Mouse (Mus musculus) retina, postnatal 7 days (tissue): ENCODE data around the gene Ghr.

Experiments used
- DNase-seq: peaks from one replicate; pipeline ENCODE4 v3.0.0-alpha.2; 2012; ENCODE audit warnings: low read depth, low spot score

The Ghr gene

GRCm38 (mm10) chr15:3536309-3536900 is 46.9 kb downstream of the Ghr start:
- no peak for DNase-seq

GRCm38 (mm10) chr15:3514027-3514426 is 69.3 kb downstream of the Ghr start:
- no peak for DNase-seq

GRCm38 (mm10) chr15:3512380-3512779 is 70.9 kb downstream of the Ghr start:
- DNase-seq = no peak

- DNase-seq = no peak
Measured at GRCm38 (mm10) chr15:3511639-3512171, 71.6 kb downstream of the Ghr start.

- no peak for DNase-seq
Measured at GRCm38 (mm10) chr15:3509089-3509488, 74.2 kb downstream of the Ghr start.

- DNase-seq = no peak
Measured at GRCm38 (mm10) chr15:3507329-3507728, 76.0 kb downstream of the Ghr start.

- no peak for DNase-seq
Measured at GRCm38 (mm10) chr15:3504700-3505099, 78.6 kb downstream of the Ghr start.

- no peak for DNase-seq
Measured at GRCm38 (mm10) chr15:3501683-3502082, 81.6 kb downstream of the Ghr start.

- DNase-seq = no peak
Measured at GRCm38 (mm10) chr15:3499020-3499419, 84.3 kb downstream of the Ghr start.

- no peak for DNase-seq
Measured at GRCm38 (mm10) chr15:3497946-3498580, 85.2 kb downstream of the Ghr start.

GRCm38 (mm10) chr15:3490868-3491267 is 92.4 kb downstream of the Ghr start:
- DNase-seq = no peak

GRCm38 (mm10) chr15:3490011-3490410 is 93.3 kb downstream of the Ghr start:
- DNase-seq = no peak

GRCm38 (mm10) chr15:3489180-3489579 is 94.1 kb downstream of the Ghr start:
- DNase-seq = no peak

GRCm38 (mm10) chr15:3488601-3489000 is 94.7 kb downstream of the Ghr start:
- DNase-seq = no peak

- no peak for DNase-seq
Measured at GRCm38 (mm10) chr15:3486691-3487090, 96.6 kb downstream of the Ghr start.

- DNase-seq = no peak
Measured at GRCm38 (mm10) chr15:3485367-3485766, 97.9 kb downstream of the Ghr start.

- DNase-seq = no peak
Measured at GRCm38 (mm10) chr15:3483451-3483850, 99.8 kb downstream of the Ghr start.

GRCm38 (mm10) chr15:3469230-3469629 is 114.1 kb downstream of the Ghr start:
- DNase-seq = no peak

GRCm38 (mm10) chr15:3466608-3467007 is 116.7 kb downstream of the Ghr start:
- DNase-seq = no peak

GRCm38 (mm10) chr15:3464754-3465153 is 118.5 kb downstream of the Ghr start:
- no peak for DNase-seq

GRCm38 (mm10) chr15:3456543-3456942 is 126.7 kb downstream of the Ghr start:
- DNase-seq = no peak

- no peak for DNase-seq
Measured at GRCm38 (mm10) chr15:3455572-3455971, 127.7 kb downstream of the Ghr start.

- DNase-seq = no peak
Measured at GRCm38 (mm10) chr15:3452080-3452752, 131.1 kb downstream of the Ghr start.
